Mouse (Mus musculus) intestine, postnatal 0 days (tissue): ENCODE results near the gene Mlc1. TPM values are rescaled to one million over a fixed set of nuclear protein-coding genes. Genes with fewer than 3 reads are reported as not detected.
A peak's percentile ranks its signal among the peaks of the same experiment; 100 is the strongest.

Source experiments
- ATAC-seq: fragments of 200-750 bp; cut with Nextera tagmentation; 2 replicates; pipeline ENCODE4 v1.8.0; 2017; ENCODE audit warnings: mild to moderate bottlenecking, moderate TSS enrichment, moderate library complexity
- H3K27ac ChIP-seq: fragments of 300-500 bp; sonication (generic); 2 replicates; pipeline ENCODE4 v1.5.1; 2014; ENCODE audit warnings: mild to moderate bottlenecking, low read depth, low read length, moderate library complexity
- H3K27me3 ChIP-seq: fragments of 300-500 bp; sonication (generic); replicated peaks from 2 replicates; pipeline ENCODE4 v1.6.1; 2014; ENCODE audit warnings: low read length, mixed read lengths; ENCODE audit not compliant: control insufficient read depth, insufficient read depth
- H3K36me3 ChIP-seq: fragments of 300-500 bp; sonication (generic); 2 replicates; pipeline ENCODE4 v1.6.1; 2014; ENCODE audit warnings: mild to moderate bottlenecking, moderate library complexity; ENCODE audit not compliant: control insufficient read depth, insufficient read depth
- H3K4me1 ChIP-seq: fragments of 300-500 bp; sonication (generic); replicated peaks from 2 replicates; pipeline ENCODE4 v1.6.1; 2014; ENCODE audit warnings: antibody characterized with exemption, low read length, mixed read lengths; ENCODE audit not compliant: control insufficient read depth, insufficient read depth
- H3K4me2 ChIP-seq: fragments of 300-500 bp; sonication (generic); replicated peaks from 2 replicates; pipeline ENCODE4 v1.6.1; 2014; ENCODE audit warnings: low read depth, mild to moderate bottlenecking, moderate library complexity
- H3K4me3 ChIP-seq: fragments of 300-500 bp; sonication (generic); 2 replicates; pipeline ENCODE4 v1.5.1; 2014; ENCODE audit warnings: low read depth, low read length
- H3K9ac ChIP-seq: fragments of 300-500 bp; sonication (generic); 2 replicates; pipeline ENCODE4 v1.6.1; 2014; ENCODE audit warnings: mild to moderate bottlenecking, low read depth, low read length
- H3K9me3 ChIP-seq: fragments of 300-500 bp; sonication (generic); 2 replicates; pipeline ENCODE4 v1.6.1; 2016; ENCODE audit warnings: mixed run types; ENCODE audit not compliant: control insufficient read depth
- CTCF ChIP-seq: sonication (generic); IDR thresholded peaks from 2 replicates; pipeline ENCODE4 v1.5.1; 2016; ENCODE audit warnings: low read depth, mild to moderate bottlenecking, control low read depth, antibody characterized with exemption, moderate library complexity
- WGBS: fragments of 180-500 bp; shearing (Covaris S2); extraction: QIAGEN DNeasy Blood & Tissue Kit; methylation state at CpG from one replicate; pipeline ENCODE4 v1.1.7; 2014; 5-methylcytosine and 5-hydroxymethylcytosine counted together
- polyA plus RNA-seq: library from polyadenylated mRNA; unstranded; fragments of >200 nt; fragmentation: Nextera tagmentation; extraction: Ambion mirVana; gene quantifications from 2 replicates; pipeline ENCODE4 v1.2.1, GENCODE M21; 2015

Mlc1 gene
- polyA plus RNA-seq, 1 experiment from 2014 or later = not detected

DNA sequence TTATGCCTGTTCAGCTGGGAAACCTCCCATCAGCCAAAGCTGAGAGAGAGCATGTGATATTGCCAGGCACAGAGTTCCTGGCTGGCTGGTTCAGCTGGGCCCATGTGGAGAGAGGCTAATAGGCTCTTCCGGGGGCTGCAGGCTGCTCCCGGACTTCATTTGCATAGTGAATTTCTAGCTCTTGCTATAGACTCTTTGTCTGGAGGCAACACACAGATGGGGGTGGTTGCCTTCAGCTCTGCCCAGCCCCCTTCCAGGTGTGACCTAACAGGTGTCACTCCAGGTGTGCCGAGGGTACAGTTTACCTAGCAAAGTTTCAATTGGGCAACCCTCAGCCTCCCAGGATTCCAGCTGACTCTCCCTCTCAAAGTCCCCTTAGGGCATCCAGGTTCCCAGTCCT, 62.4 kb downstream of the Mlc1 start:
- 47% methylated on average over 3 of the region's 3 CpGs for WGBS
- no peak for TF ChIP-seq CTCF
- no peak overlapping the region for H3K27ac ChIP-seq
- H3K27me3 ChIP-seq = no peaks in the 10 kb centered on the region
- no peak overlapping the region for H3K9ac ChIP-seq
- no peak overlapping the region for H3K4me2 ChIP-seq
- H3K9me3 ChIP-seq = no peaks in the 10 kb centered on the region
- H3K4me3 ChIP-seq = no peak overlapping the region
- H3K4me1 ChIP-seq = no peaks in the 10 kb centered on the region
- H3K36me3 ChIP-seq = no peaks in the 10 kb centered on the region
- peak; percentile 66 for ATAC-seq

DNA sequence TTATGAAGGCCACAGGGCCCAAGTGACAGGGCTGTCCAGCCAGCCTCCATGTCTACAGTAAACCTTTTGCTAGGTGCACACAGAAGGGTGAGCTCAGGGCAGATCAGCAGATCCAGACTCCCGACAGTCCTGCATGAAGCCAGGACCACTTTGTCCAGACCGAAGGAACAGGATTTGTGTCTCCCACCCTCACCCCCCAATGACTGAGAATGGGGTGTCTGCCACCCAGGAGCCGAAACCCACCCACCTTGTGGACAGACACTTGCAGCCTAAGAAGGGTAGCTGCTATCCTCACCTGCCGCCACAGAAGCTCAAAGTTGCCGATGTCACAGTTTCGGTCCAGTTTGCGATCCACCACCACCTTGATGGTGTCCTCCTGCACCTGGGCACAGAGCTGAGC, 63.8 kb downstream of the Mlc1 start:
- no peaks in the 10 kb centered on the region for H3K9me3 ChIP-seq
- no peak overlapping the region for H3K9ac ChIP-seq
- H3K4me1 ChIP-seq = no peaks in the 10 kb centered on the region
- H3K27me3 ChIP-seq = no peaks in the 10 kb centered on the region
- H3K27ac ChIP-seq = no peak overlapping the region
- H3K36me3 ChIP-seq = no peaks in the 10 kb centered on the region
- H3K4me2 ChIP-seq = no peak overlapping the region
- H3K4me3 ChIP-seq = no peak overlapping the region
- no peak for ATAC-seq
- WGBS = 90% methylated on average over 7 of the region's 7 CpGs
- no peak for TF ChIP-seq CTCF

DNA sequence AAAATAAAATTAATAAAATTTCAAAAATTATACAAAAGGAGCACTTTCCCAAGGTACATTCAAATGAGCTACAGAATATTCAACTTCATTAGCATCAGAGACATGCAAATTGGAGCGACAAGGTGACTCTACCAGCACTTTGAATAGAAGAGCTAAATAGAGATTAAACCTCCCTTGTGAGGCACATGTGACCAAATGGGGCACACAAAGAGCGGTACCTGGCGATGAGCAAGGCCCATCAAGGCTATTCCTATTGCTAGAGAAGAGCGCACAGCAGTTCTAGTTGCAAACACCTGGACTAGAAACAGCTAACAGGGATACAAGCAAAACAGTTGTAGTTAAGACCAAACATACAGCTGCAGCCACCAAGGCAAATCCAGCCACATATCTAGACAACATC, 72.5 kb downstream of the Mlc1 start:
- TF ChIP-seq CTCF = no peak
- Histone ChIP-seq H3K27ac (no peak overlapping the region), H3K27me3 (no peaks in the 10 kb centered on the region), H3K4me1 (no peaks in the 10 kb centered on the region), H3K9me3 (no peaks in the 10 kb centered on the region), H3K4me2 (no peak overlapping the region), H3K36me3 (no peaks in the 10 kb centered on the region), H3K9ac (no peak overlapping the region), H3K4me3 (no peak overlapping the region)
- ATAC-seq = no peak
- 82% methylated on average over 4 of the region's 4 CpGs for WGBS

Other genes starting within 250 kb of the Mlc1 start
- gene Brd1, start 244.8 kb downstream of the Mlc1 start, polyA plus RNA-seq = 11.4 and 13.3 TPM in 2 replicates
- gene Zbed4, start 227.3 kb downstream of the Mlc1 start, polyA plus RNA-seq = 4.9 and 5.1 TPM in 2 replicates
- 7.3 and 8.4 TPM in 2 replicates for gene Alg12, start 159.7 kb downstream of the Mlc1 start, polyA plus RNA-seq
- gene Creld2, start 159.4 kb downstream of the Mlc1 start, polyA plus RNA-seq = 67.8 and 67.9 TPM in 2 replicates
- gene Pim3, start 116.8 kb downstream of the Mlc1 start, polyA plus RNA-seq = 28.0 and 36.8 TPM in 2 replicates
- not detected in 2 replicates for gene Ttll8, start 24.6 kb downstream of the Mlc1 start, polyA plus RNA-seq
- not detected in 2 replicates for gene Mov10l1, start 3.9 kb upstream of the Mlc1 start, polyA plus RNA-seq
- gene Panx2, start 80.7 kb upstream of the Mlc1 start, polyA plus RNA-seq = 0.26 and 0.48 TPM in 2 replicates
- gene Trabd, start 96.1 kb upstream of the Mlc1 start, polyA plus RNA-seq = 32.5 and 33.0 TPM in 2 replicates
- gene Selenoo, start 110.1 kb upstream of the Mlc1 start, polyA plus RNA-seq = 9.6 and 10.4 TPM in 2 replicates
- 3.6 and 4.2 TPM in 2 replicates for gene Tubgcp6, start 144.1 kb upstream of the Mlc1 start, polyA plus RNA-seq
- 7.6 and 8.6 TPM in 2 replicates for gene Hdac10, start 149.7 kb upstream of the Mlc1 start, polyA plus RNA-seq
- 2.3 and 2.7 TPM in 2 replicates for gene Mapk12, start 161.7 kb upstream of the Mlc1 start, polyA plus RNA-seq
- gene Mapk11, start 170.6 kb upstream of the Mlc1 start, polyA plus RNA-seq = 1.6 and 1.9 TPM in 2 replicates
- gene Plxnb2, start 201.8 kb upstream of the Mlc1 start, polyA plus RNA-seq = 71.5 and 74.0 TPM in 2 replicates
- gene Dennd6b, start 217.5 kb upstream of the Mlc1 start, polyA plus RNA-seq = 3.2 and 3.4 TPM in 2 replicates
- 17.7 and 21.3 TPM in 2 replicates for gene Ppp6r2, start 232.5 kb upstream of the Mlc1 start, polyA plus RNA-seq